Mouse (Mus musculus) layer of hippocampus, postnatal 10 days (tissue): ENCODE results near the gene Zfp872. TPM values are rescaled to one million over a fixed set of nuclear protein-coding genes. Genes with fewer than 3 reads are reported as not detected.

Source experiments
- total RNA-seq, 2 experiments: library from RNA; stranded (reverse); gene quantifications; 2 replicates each; pipeline ENCODE4 v1.2.3; 2021

The Zfp872 gene
- total RNA-seq, 2 experiments from 2014 or later = 0.25 to 0.62 TPM

Other genes with a start within 250 kb of the Zfp872 start
- gene Swsap1, start 232.3 kb upstream of the Zfp872 start, total RNA-seq = 10 to 100 TPM; 13.5 to 14.5 TPM
- 1 to 10 TPM; 2.0 to 3.2 TPM for gene Epor, start 224.6 kb upstream of the Zfp872 start, total RNA-seq
- gene Rgl3, start 198.6 kb upstream of the Zfp872 start, total RNA-seq = 1 to 10 TPM; 1.4 to 2.2 TPM
- 1 to 10 TPM; 5.3 to 5.7 TPM for gene Ccdc151, start 185.5 kb upstream of the Zfp872 start, total RNA-seq
- gene Prkcsh, start 185.3 kb upstream of the Zfp872 start, total RNA-seq = 10 to 100 TPM; 90.5 to 96.5 TPM
- gene Elavl3, start 136.1 kb upstream of the Zfp872 start, total RNA-seq = 100 to 1,000 TPM; 197 to 205 TPM
- gene Gm49318, start 116.8 kb upstream of the Zfp872 start, total RNA-seq = 1 to 10 TPM in 1 of 2 experiments, not detected in 1; 6.2 TPM
- gene Zfp653, start 116.7 kb upstream of the Zfp872 start, total RNA-seq = 10 to 100 TPM; 19.4 to 21.1 TPM
- 10 to 100 TPM; 45.8 to 46.8 TPM for gene Ecsit, start 102.7 kb upstream of the Zfp872 start, total RNA-seq
- under 1 TPM; 0.42 to 0.43 TPM for gene Cnn1, start 88.9 kb upstream of the Zfp872 start, total RNA-seq
- gene Elof1, start 70.9 kb upstream of the Zfp872 start, total RNA-seq = 10 to 100 TPM; 60.4 to 60.7 TPM
- gene Acp5, start 52.4 kb upstream of the Zfp872 start, total RNA-seq = under 1 TPM; 0.53 to 0.67 TPM
- gene Pigyl, start 31.2 kb upstream of the Zfp872 start, total RNA-seq = 10 to 100 TPM; 38.8 to 48.5 TPM
- 10 to 100 TPM; 16.9 to 18.5 TPM for gene Zfp809, start 37.6 kb downstream of the Zfp872 start, total RNA-seq
- 1 to 10 TPM; 5.6 to 6.0 TPM for gene Zfp599, start 71.8 kb downstream of the Zfp872 start, total RNA-seq
- gene Zfp810, start 119.6 kb downstream of the Zfp872 start, total RNA-seq = 10 to 100 TPM; 18.7 to 25.4 TPM
- 10 to 100 TPM; 10.1 to 11.2 TPM for gene Anln, start 201.1 kb downstream of the Zfp872 start, total RNA-seq
- gene 9530077C05Rik, start 223.4 kb downstream of the Zfp872 start, total RNA-seq = 1 to 10 TPM; 9.3 to 9.5 TPM